Mouse (Mus musculus): ENCODE data around the gene Cdc25b.

Gene Cdc25b

DNA sequence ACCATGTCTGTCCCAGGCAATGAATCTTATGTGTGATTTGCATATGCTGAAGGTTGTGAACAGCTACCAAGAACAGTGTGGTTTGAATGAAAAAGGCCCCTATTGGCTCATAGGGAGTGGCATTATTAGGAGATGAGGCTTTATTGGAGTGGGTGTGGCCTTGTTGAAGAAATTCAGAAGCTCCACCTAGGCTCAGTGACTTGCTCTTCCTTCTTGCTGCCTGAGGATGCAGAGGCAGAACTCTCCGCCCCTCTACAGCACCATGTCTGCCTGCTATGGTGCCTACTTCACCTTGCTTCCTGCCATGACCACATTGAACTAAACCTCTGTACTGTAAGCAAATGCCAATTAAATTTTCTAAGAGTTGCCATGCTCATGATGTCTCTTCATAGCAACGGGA is 45.8 kb downstream of the Cdc25b start:
- DNase-seq: no peak

DNA sequence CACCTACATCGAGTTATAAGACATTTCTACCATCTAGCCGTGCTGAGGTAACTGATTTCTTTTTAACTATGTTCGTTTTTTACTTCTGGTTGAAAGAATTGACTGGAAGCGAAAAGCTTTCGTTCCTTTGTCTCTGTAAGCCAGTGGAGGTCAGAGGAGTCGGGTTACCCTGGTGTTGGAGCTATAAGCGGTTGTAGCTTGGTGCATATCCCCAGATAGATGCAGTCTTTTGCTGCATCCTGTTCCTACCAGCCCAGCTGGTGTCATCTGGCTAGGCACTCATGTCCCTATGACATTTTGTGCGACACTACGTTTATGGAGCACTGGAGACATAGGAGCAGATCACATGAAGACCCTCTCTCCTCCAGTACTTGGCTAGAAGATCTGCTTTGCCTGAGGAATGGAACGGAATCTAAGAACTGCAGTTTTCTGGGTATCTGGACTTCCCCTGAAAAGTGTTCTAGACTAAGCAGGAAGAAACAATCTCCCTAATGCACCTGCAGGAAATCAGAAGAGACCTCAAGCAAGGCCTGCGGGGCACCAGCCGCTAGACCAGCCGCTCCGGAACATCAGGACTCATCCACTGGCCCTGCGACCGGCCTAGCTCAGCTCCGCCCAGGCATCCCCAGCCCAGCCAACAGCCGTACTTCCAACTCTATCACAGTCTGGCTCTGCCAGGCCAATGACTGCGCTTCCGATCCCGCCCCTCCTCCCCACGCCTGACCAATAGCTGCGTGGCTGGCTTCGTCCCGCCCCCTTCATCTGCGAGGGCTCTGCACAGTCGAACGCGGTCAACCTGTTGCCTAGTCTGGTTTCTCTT is 46.8 kb downstream of the Cdc25b start, which contains the start of gene Mavs:
Mavs (plus strand) TSS at position 757 of the 820 bp plus-strand sequence.
- DNase-seq: peak; percentile 98

DNA sequence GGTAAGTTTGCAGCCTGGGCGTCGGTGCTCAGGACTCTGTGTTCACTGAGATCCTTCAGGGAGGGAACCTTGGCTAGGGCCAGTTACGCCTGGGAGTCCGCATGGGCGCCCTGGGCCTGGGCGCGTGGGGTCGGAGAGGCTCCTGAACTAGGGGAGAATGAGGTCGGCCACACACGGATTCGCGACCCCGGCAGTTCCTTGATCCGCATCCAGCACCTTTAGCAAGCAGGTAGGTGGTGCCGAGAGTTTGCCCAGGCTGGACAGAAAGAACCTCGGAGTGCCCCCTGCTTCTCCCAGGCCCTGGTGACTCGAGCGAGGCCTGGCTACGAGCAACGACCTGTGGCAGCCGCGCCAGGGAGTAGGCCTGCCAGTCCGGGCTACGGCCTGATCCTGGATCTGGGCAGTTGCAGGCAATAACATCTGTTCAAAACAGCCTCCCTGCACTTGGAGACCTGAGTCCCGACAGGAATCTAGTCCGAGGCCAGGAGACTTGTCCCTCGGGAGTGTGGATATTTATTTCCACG is 47.4 kb downstream of the Cdc25b start:
- no peak for DNase-seq

DNA sequence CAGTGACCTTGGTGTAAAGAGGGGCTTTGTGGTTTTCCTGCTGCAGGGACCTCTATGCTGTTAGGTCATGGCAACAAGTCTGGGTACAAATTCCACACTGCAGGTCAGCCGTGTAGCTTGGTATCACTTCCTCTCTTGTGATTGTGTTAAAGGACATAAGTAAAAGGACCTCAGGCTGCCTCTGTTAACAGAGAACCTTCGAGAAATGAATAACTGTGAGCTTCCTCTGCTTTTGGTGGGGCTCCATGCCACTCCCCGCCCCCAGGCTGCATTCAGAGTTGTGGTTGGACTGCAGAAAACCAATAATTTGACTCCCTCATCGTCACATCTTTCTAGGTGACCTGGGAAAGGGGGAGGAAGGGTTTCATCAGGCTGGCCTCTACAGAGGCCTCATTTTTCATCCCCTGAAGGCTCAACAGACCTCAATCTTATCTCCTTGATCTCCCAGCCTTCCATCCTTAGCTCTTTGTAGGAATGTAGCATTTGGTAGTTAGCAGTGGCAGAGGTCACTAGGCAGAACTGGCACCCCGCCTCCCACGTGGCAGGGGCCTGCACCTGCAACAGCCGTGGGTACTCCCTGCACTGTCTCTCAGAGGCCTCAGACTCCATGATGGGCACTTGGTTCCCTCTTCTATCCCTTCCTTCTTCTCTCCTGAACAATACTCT is 48.4 kb downstream of the Cdc25b start:
- DNase-seq: peak; percentile 51

DNA sequence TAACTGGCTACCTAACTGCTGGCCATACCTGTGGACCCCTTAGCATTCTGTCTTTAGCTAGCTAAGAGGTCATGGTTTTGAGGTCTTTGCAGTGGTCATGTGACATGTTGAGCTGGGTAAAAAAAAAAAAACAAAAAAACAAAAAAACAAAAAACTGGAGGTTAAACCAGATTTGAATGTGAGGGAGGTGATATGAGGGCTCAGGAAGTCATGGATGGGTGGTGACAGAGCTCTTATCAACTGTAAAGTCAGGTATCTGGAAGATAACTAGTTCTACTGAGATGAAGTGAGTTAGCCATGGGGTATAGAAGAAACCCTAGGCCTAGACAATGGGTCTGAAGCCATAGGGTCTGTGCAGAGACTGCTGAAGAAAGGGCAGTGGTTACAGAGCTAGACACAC is 55.4 kb downstream of the Cdc25b start:
- no peak for DNase-seq

DNA sequence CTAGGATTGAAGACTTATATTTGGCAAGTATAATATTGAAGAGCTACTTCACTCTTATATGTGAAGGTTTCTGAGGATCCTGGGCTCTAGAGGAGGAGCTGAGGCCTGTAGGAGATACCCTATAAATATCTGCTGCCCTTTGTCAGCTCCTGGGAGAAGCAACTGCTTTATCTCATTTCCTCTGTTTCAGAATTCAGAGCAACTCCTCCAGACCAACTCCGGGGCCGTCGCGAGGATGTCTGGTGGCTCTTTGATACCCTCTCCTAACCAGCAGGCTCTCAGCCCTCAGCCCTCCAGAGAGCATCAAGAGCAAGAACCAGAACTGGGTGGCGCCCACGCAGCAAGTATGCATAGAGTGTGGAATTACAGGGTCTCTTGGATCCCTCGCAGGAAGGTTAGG is 56.2 kb downstream of the Cdc25b start:
- DNase-seq: no peak
